Mouse (Mus musculus): ENCODE measurements around the gene Ier5.
A peak's percentile ranks its signal among the peaks of the same experiment; 100 is the strongest.

Ier5 gene

DNA sequence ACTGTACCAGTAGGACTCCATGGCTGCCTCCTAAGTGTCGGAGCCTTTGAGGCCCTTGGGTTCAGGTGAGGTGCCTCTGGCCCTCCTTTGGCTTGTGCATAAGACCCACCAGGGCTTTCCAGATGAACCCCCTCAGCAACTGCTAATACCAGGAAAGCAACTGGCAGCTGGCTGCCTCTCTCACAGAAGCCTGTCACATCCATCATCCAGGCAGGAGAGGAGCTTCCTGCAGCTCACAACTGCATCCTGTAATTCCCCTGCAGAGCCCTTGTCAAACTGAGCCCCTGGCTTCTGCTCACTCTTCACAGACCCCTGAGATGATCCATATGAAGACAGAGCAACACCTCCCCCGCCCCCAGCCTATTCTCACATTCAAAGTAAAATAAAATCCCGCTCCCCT lies 21.8 kb downstream of the Ier5 start:
- DNase-seq (ENCODE audit: low spot score): no peak

DNA sequence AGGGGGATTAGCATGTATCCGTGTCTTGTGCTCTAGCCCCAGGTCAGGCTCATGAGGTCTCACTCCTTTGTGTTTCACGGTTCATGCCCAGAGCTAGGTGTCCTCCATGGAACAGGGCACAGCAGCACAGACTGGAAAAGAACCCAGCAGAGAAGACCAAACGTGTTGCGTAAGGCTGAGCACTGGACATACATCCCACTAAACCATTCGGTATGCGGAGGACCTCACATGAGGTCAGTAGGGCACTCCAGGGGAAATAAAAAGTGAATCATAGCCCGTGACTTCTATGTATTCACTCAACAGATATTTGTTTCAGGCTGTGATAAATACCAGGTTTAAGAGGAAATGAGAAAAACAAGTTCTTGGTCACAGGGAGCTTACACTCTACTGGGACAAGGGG lies 23.6 kb downstream of the Ier5 start:
- no peak for DNase-seq (ENCODE audit: low spot score)

DNA sequence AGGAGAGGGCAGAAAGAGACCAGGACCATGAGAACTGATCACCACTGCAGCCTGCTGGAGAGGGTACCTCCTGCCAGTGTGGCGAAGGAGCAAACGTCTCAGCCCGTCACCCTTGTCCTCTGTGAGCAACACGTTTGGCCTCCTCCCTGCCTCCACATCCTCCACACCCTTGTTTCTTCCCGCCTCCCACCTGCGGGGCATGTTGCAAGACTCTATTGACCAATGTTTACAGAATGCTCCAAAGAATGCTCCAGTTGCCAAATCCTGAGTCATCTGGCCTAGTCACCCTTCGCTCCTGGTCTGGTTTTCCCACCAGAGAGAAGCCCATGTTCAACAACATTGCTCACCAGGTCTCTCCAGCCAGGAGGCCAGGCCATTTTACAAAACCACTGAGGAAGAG lies 24.6 kb downstream of the Ier5 start:
- no peak for DNase-seq (ENCODE audit: low spot score)

DNA sequence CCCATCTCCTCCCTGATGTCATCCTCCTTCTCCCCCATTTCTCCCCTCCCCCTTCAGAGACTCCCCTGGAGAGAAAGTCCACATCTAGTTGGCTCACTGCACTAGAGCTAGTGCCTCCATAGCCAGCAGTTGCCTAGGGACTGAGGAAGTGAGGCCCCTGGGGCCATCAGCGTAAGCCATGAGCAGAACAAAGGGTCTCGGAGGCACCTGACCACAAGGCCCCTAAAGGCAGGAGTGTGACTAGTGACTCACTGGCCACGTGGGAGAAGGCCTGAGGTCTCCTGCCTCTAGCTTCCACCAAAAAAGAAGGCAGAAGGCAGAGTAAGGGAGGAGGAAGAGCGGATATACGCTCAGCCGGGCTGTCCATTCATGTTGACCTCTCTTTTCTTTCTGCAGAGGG lies 25.5 kb downstream of the Ier5 start:
- no peak for DNase-seq (ENCODE audit: low spot score)

DNA sequence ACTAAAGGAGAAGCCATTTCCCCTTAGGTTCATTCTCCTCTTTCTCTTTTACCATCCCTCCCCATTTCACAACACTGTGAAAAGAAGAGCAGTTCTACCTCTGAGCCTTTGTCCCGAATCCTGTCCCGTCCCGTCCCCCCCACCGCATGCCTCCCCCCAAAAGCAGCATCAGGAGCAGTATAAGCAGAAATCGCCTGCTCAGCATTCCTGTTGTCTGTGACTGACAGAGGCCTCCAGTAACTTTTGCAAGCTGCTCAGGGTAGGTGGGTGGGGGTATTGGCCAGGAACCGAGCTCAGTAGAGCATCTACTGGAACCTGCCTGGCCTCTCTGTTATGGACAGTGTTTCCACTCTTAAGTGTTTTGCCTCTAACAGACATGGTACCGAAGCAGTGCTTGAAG lies 26.3 kb downstream of the Ier5 start:
- DNase-seq (ENCODE audit: low spot score): no peak

DNA sequence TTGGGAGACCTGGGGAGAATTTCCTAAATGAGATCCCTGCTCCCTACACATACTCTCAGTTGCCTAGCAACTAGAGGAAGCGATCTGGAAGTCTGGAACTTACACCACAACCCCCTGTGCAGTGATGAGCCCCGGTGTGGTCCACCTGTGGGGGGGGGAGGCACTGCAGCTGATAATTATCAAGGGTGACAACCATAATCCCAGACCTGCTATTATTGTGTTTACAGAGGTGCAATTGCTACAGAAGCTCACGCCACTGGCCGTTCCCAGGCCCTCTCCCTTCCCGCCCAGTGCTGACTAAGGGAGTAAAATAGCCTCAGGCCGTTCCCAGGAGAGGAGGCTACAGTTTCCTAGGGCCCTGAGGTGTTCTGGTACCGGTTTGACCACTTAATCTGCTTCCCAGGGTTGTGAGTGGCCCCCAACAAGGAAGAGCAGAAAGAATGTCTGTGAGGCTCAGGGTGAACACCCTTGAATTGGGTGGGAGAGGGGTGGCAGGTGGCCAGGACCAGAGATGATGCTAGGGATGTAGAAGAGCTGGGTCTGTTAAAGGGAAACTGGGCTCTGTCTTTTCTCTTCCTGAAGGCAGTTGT lies 28.1 kb downstream of the Ier5 start:
- peak; percentile 14 for DNase-seq (ENCODE audit: low spot score)

DNA sequence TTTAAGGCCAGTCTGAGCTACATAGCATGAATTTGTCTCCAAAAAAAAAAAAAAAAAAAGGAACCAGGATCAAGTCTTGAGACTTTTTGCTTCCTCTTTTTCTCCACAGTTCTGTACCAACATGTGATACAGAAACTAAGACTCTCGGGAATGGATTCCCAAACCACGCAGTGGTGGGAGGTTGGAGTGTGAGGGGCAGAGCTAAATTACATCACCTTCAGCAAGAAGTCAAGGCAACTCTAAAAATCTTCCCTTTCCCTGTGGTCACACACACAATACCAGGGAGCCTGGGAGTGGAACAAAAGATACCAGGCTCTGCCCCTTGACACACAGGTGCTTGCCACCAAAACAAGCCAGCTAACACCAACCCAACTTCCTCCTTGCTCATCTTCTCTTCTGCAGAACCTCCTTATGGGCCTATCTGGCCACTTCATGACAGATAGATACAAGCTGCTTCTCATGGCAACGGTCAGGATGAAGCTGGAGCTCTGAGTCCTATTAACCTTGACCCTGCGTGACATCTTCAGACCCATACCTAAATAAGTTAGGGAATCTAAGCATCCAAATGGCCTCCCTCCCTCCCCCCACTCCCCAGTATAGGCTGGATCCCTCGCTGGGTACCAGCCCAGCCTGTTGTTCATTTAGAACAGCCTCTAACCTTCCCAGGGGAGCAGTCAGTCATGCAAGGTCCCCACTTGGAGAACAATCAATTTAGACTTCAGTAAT lies 28.7 kb downstream of the Ier5 start:
- no peak for DNase-seq (ENCODE audit: low spot score)

DNA sequence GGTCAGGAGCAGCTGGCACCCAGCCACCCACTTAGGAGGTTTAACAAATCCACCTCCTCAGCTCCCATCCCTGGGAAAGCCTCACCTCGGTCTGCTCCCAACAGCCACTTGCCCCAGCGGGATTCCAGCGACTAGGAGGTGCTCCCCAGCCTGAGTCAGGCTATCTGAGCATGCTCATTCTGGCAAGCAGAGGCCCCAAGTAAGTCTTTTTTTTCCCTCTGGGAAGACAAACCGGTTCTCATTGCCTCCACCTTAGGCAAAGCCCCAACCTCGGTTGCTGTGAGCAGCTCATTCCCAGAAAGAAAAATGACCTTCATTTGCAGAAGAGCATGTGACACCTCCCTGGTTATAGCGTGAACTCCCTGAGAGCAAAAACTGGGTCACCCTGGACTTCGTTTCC lies 29.7 kb downstream of the Ier5 start:
- no peak for DNase-seq (ENCODE audit: low spot score)

DNA sequence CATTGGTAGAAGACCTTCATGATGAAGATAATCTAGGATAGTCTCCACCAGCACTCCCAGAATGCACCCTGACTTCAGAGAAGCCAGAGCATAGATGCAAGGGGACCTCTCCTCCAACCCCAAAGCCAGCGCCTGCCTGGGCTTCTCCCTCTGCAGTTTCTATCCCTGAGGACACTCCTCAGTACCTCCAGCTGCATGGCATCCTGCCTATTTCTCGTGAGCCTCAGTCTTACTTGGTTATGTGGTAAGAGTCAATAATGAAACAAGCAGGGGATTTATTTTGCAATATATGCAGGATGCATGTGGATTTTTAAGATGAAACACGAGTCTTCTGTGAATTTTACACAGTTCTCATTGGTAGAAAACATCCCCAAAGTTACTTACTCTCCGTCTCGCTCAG lies 33.2 kb downstream of the Ier5 start:
- no peak for DNase-seq (ENCODE audit: low spot score)

DNA sequence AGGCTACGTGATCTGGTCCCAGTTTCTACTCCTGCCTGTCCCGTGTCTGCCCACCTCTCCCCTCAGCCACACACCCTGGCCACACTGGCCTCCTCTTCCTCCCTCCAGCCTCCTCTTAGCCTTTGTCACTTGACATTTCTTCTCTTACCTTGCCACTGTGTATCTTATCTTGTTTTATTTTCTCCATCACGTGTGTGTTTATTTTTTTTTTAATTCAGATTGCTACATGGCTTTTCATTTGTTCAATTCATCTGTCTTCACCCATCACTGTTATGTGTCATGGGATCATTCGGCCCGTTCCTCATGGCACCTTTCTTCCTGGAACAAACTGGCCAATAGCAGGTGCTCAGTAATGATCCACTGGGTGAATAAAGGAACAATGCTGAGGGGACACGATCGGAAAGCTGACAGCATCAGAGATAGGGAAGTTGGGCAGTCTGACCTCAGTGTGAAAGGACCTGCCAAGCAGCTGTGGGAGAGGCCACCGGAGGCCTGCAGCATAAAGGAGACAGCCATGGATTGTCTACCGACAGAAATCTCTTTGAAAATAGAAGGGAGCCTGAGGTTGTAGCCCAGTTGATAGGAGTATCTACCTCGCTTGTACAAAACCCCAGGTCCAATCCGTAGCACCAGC lies 34.3 kb downstream of the Ier5 start:
- no peak for DNase-seq (ENCODE audit: low spot score)

DNA sequence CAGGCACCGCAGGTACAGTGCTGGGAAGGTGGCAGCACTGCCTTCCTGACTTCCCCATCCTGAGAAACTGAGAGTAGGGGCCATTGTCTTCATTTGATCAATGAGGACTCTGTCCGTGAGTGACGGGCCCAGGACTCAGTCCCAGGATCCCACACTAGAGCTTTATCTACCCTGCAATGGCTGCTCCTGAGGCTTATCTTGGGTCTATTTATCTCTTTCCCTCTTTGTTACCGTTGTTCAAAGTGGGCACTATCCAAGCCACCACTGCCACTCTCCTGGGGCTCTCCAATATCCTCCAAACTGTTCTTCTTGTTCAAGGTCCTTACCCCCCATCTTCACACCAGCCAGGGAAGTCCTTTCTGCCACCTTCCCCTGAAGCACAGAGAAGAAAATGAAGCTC lies 34.8 kb downstream of the Ier5 start:
- no peak for DNase-seq (ENCODE audit: low spot score)

DNA sequence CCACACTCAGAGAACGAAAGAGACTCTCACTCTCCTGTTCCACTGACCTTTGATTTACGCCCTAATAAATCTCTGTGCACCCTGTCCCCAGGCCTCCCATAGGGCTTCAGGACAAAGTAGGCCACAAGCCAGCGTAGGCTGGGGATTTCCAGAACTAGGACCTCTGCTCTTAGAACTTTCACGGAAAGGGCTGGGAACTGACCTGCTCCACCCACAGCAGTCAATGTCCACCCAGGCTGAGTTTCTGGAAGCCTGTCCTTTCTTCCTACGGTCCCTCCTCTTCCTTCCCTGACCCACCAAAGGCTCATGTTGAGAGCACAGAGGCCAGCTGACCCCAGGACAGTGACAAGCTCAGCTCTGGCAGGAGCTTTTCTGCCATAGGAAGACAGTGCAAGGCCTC lies 35.3 kb downstream of the Ier5 start:
- no peak for DNase-seq (ENCODE audit: low spot score)

DNA sequence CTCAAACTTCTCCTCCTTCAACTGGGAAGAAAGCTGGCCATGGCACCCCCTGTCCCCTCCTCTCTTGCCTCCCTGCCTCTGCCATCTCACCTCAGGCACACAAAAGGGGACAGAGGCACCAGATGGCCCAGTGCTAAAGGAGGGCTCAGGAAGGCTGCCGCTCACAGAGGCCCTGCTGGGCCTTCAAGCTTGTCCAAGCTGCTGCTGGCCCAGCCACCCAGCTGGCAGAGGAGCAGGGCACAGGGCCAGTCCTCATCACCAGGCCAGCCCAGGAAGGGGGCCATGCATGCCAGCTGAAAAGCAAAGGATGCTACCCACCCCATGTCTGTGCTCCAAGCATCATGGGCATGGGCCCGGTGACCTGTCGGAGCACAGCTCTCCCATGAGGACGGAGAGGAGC lies 36.5 kb downstream of the Ier5 start:
- no peak for DNase-seq (ENCODE audit: low spot score)

DNA sequence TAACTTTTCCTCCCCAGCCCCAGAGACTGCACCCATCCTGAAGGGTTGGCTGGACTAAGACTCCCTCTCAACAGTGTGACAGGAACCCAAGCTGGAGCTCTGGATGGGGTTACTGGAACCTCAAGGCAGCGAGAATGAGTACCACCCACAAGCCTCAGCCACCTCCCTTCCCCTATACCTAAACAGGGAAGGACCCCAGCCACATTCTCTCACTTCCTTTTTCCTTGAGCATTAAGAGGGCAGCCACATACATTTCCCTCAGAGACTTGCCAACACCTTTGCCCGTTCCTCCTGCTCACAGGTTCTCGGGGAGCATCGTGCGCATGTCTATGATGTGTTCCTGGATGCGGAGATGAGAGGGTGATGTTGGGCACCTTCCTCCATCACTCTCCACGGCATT lies 37.4 kb downstream of the Ier5 start:
- DNase-seq (ENCODE audit: low spot score): no peak

DNA sequence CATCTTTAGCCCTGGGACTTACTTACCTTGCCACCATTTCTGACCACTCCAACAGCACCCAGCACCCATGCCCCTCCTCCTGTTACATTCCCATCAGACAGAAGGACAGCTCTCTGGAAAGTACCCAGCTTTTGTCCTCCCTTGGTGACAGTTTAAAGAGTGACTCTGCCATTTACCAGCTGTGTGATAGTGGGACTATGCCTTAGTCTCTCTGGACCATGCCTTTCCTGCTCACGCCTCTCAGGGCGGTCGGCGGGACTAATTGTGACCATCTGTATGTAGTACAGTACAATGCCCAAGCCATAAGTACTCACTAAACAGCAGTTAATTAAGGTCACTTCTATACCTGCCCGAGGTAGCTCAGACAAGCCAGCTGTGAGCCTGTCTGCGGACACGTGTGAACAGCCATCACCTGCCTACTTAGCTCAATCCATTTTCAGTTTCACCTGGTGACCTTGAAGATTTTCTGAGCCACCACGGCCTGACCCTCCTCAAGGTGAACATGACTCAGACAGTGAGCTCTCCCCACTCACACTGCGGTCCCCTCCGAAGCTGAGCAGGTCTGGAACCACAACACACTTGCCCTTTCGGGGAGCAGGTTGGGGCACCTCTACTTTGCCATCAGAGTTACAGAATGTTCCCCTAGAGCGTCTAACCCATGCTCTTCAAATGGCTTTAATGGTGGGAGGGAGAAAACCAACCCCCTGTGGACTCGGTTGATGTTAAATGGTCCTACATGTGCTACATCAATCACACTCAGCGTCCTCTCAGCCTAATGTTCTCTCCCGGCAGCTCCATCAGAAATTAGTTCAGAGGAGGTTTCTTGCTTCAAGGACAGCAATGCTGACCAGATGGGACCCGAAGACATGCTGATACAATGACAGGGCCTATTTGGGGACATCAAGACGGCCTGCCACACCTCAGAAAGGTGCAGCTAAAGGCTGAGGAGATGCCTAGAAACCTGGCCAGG lies 38.3 kb downstream of the Ier5 start:
- no peak for DNase-seq (ENCODE audit: low spot score)

DNA sequence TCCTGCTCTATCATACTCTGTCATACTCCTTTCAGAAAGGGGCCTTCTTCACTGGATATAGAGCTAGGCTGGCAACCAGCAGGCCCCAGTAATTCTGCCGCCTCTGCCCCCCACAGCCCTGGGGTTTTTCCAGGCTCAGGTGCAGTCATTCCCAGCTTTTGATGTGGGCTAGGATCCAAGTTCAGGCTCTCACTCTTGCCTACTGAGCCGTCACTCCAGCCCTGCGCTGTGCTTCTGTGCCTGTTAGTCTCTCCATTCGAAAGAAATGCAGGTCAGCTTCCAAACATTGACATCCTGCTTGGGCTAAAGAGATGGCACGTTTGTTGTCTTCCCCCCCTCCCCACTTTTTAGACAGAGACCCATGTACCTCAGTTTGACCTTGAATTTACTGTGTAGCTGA lies 39.2 kb downstream of the Ier5 start:
- DNase-seq (ENCODE audit: low spot score): no peak

DNA sequence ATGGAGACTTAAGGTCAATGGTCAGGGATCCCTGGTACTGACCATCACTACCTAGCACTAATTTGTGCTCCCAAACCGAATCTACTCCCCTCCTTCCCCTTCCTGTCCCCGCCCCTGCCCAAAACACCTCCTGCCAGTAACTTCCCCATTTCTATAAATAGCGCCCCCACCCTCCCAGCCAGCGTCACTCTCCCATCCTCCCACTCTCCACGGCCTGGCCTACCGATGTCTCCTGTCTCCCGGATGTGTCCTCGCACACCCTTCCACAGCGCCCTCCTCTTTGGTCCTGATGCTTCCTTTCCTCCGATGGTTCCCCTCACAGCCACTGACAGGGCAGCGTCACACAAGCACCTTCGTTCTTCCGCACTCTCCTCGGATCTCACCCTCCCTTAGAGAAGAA lies 39.9 kb downstream of the Ier5 start:
- DNase-seq (ENCODE audit: low spot score): no peak

DNA sequence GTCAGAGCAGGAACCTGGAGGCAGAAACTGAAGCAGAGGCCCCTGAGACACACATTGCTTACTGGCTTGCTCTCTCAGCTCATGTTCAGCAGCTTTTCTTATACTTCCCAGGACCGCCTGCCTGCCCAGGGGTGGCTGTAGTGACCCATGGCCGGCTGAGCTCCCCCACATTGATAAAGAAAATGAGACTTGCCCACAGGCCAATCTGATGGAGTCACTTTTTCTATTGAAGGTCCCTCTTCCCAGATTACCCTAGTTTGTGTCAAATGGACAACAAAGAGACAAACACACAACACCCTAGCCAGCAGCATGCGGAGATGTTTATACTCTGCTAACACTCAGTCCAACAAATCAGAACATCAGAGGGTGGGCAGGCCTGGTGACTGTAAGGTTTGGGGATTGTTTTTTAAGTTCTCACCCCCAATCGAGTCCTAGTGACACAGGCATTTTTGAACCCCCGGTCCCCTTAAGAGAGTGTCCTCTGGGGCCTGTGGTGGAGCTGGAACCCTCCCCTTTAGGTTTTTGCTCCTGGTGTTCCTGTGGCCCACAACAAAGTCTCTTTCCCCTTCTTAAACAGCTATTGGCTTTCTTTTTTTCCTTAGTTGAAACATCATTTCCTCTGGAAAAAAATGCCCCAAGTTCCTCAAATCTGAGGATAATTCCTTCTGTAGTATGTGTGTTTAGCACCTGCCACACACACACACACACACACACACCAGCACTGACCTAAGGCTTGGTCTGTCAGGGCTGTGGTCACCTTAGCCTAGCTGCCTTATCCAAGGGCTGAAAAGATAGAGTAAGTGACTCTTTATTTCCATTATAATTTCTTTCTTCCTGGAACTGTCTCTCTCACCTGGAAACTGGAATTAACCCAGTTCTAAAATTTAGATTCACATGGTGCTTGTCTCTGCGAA lies 41.1 kb downstream of the Ier5 start:
- DNase-seq (ENCODE audit: low spot score): no peak

DNA sequence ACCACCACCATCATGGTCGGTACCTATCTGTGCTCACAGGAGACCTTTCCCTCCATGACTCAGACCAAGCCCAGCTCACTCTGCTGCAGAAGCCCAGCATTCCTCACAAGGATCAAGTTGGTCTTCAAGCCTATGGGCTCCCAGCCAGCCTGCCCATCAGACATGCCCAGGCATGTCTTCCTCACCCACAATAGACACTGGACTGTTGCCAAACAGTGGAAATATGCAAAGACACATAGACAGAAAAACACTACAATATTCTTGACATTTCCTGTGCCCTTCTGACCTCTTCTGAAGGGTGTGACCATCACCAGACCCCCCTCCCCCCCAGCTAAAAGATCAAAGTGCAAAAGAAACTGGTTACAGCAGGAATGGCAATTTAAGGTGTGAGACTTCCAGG lies 43.3 kb downstream of the Ier5 start:
- DNase-seq (ENCODE audit: low spot score): no peak

DNA sequence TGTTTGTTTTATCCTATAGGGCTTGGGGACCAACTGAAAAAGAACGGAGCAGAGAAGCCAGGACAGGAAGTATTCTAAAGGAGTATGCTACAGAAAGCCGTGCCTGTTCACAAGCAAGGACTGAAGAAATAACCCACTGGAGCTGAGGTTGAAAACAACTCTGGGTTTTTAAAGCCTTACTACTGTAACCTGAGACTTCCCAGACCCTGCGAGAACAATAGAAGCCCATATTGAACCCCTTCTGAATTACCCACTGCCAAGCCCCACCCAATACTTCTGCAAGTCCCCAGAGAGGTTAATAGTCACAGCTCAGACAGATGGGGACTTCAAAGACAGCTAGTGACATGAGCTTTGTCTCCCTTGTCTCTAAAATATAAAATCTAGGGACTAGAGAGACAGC lies 44.4 kb downstream of the Ier5 start:
- no peak for DNase-seq (ENCODE audit: low spot score)

DNA sequence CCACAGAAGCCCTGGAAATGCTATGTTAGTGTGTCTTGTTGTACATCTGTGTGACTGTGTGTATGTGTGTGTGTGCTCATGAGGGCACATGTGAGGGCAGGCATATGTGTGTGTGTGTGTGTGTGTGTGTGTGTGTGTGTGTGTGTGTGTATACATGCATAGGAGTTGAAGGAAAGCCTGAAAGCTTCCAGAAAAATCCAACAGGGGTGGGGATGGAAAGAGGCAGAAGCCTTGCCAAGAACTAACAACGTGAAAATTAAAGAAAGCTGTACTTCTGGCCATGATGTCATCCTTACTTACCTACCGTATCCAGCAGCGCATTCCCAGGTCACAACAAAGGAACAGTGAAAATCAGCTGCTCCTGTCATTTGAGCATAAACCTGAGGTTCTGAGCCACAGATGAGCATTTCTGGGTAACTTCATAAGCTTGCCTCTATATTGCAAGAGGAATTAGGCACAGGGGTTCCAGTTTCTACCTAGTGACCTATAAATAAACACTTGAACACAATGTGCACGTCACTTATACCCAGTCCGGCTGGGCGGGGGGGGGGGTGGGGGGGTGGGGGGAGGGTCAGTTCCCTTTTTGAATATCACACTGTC lies 45.0 kb downstream of the Ier5 start:
- no peak for DNase-seq (ENCODE audit: low spot score)
